Mouse (Mus musculus) MEL (cell line): ENCODE data around the gene Notch4. TPM values are rescaled to one million over a fixed set of nuclear protein-coding genes. Genes with fewer than 3 reads are reported as not detected.

ENCODE experiments used
- DNase-seq: peaks from one replicate; pipeline ENCODE4 v3.0.0; 2011; ENCODE audit warnings: low read depth, low spot score
- H3K27ac ChIP-seq: 2 replicates; pipeline ENCODE4 v1.5.1; 2012; ENCODE audit warnings: low read depth, mild to moderate bottlenecking, control low read depth, low read length, moderate library complexity; ENCODE audit not compliant: control insufficient read depth
- H3K27me3 ChIP-seq, 2 experiments: fragments of 150-350 bp in 1 of 2; sonication (generic) in 1 of 2; 2 replicates each; pipeline ENCODE4 v1.6.1; 2012; ENCODE audit warnings: low read length in 2 of 2, mild to moderate bottlenecking in 2 of 2, improper control_type of control experiment in 1 of 2, moderate library complexity in 1 of 2; ENCODE audit not compliant: insufficient read depth in 2 of 2, control insufficient read depth in 1 of 2
- H3K36me3 ChIP-seq, 2 experiments: 2 replicates each; pipeline ENCODE4 v1.6.1; 2012 to 2014; ENCODE audit warnings: low read length in 2 of 2, improper control_type of control experiment in 1 of 2, inconsistent platforms in 1 of 2, mild to moderate bottlenecking in 1 of 2; ENCODE audit not compliant: insufficient read depth in 2 of 2, control insufficient read depth in 1 of 2
- H3K4me1 ChIP-seq, 2 experiments: fragments of 150-350 bp in 1 of 2; sonication (generic) in 1 of 2; 2 replicates each; pipeline ENCODE4 v1.6.1; 2012; ENCODE audit warnings: low read length in 2 of 2, improper control_type of control experiment in 1 of 2, mild to moderate bottlenecking in 1 of 2; ENCODE audit not compliant: insufficient read depth in 2 of 2, control insufficient read depth in 1 of 2
- H3K4me3 ChIP-seq, 2 experiments: fragments of 150-350 bp in 1 of 2; sonication (generic) in 1 of 2; 2 replicates each; pipeline ENCODE4 v1.5.1; 2012; ENCODE audit warnings: low read depth in 2 of 2, low read length in 2 of 2, mild to moderate bottlenecking in 2 of 2, moderate library complexity in 2 of 2, control low read depth in 1 of 2, improper control_type of control experiment in 1 of 2; ENCODE audit not compliant: control insufficient read depth in 1 of 2, insufficient read depth in 1 of 2
- H3K79me2 ChIP-seq: 2 replicates; pipeline ENCODE4 v1.6.1; 2012; ENCODE audit warnings: mild to moderate bottlenecking, low read length, moderate library complexity; ENCODE audit not compliant: control insufficient read depth, poor library complexity, insufficient read depth
- H3K9ac ChIP-seq: 2 replicates; pipeline ENCODE4 v1.6.1; 2012; ENCODE audit warnings: low read depth, mild to moderate bottlenecking, control low read depth, low read length, moderate library complexity; ENCODE audit not compliant: control insufficient read depth, poor library complexity, severe bottlenecking
- H3K9me3 ChIP-seq: fragments of 150-350 bp; sonication (generic); replicated peaks from 2 replicates; pipeline ENCODE4 v1.6.1; 2012; ENCODE audit warnings: mild to moderate bottlenecking, low read length, improper control_type of control experiment, moderate library complexity; ENCODE audit not compliant: insufficient read depth
- BHLHE40 ChIP-seq: IDR thresholded peaks from 2 replicates; pipeline ENCODE4 v1.6.1; 2012; ENCODE audit warnings: low read depth, mild to moderate bottlenecking, inconsistent platforms, low read length, improper control_type of control experiment, borderline replicate concordance
- CHD1 ChIP-seq: IDR thresholded peaks from 2 replicates; pipeline ENCODE4 v1.6.1; 2012; ENCODE audit warnings: low read depth, mild to moderate bottlenecking, inconsistent platforms, low read length, improper control_type of control experiment
- CHD2 ChIP-seq: IDR thresholded peaks from 2 replicates; pipeline ENCODE4 v1.6.1; 2011; ENCODE audit warnings: low read length, improper control_type of control experiment
- E2F4 ChIP-seq: IDR thresholded peaks from 2 replicates; pipeline ENCODE4 v1.6.1; 2011; ENCODE audit warnings: low read depth, low read length, improper control_type of control experiment, borderline replicate concordance
- ELF1 ChIP-seq: IDR thresholded peaks from 2 replicates; pipeline ENCODE4 v1.6.1; 2014; ENCODE audit warnings: low read depth, mild to moderate bottlenecking, inconsistent platforms, low read length, improper control_type of control experiment, moderate library complexity
- EP300 ChIP-seq, 2 experiments: IDR thresholded peaks; 2 replicates each; pipeline ENCODE4 v1.6.1; 2011; ENCODE audit warnings: improper control_type of control experiment in 2 of 2, low read length in 2 of 2, low read depth in 1 of 2, mild to moderate bottlenecking in 1 of 2
- ETS1 ChIP-seq: IDR thresholded peaks from 2 replicates; pipeline ENCODE4 v1.6.1; 2012; ENCODE audit warnings: low read depth, mild to moderate bottlenecking, inconsistent platforms, low read length, improper control_type of control experiment, moderate library complexity
- GABPA ChIP-seq: IDR thresholded peaks from 2 replicates; pipeline ENCODE4 v1.6.1; 2012; ENCODE audit warnings: low read depth, mild to moderate bottlenecking, inconsistent platforms, low read length, improper control_type of control experiment, moderate library complexity
- GATA1 ChIP-seq: IDR thresholded peaks from 2 replicates; pipeline ENCODE4 v1.6.1; 2011; ENCODE audit warnings: low read depth, low read length, improper control_type of control experiment
- HCFC1 ChIP-seq: IDR thresholded peaks from 2 replicates; pipeline ENCODE4 v1.6.1; 2012; ENCODE audit warnings: low read depth, mild to moderate bottlenecking, inconsistent platforms, low read length, improper control_type of control experiment, moderate library complexity
- JUND ChIP-seq: IDR thresholded peaks from 2 replicates; pipeline ENCODE4 v1.6.1; 2011; ENCODE audit warnings: low read depth, mild to moderate bottlenecking, improper control_type of control experiment, low read length
- KAT2A ChIP-seq: conservative IDR thresholded peaks from 2 replicates; pipeline ENCODE4 v1.6.1; 2012; ENCODE audit warnings: low read depth, low read length, improper control_type of control experiment, inconsistent platforms
- MAFK ChIP-seq: IDR thresholded peaks from 2 replicates; pipeline ENCODE4 v1.6.1; 2011; ENCODE audit warnings: low read depth, mild to moderate bottlenecking, low read length, improper control_type of control experiment, borderline replicate concordance
- MAZ ChIP-seq: IDR thresholded peaks from 2 replicates; pipeline ENCODE4 v1.6.1; 2012; ENCODE audit warnings: low read depth, mild to moderate bottlenecking, inconsistent platforms, low read length, improper control_type of control experiment
- MEF2A ChIP-seq: IDR thresholded peaks from 2 replicates; pipeline ENCODE4 v1.6.1; 2014; ENCODE audit warnings: low read depth, mild to moderate bottlenecking, inconsistent platforms, low read length, improper control_type of control experiment; ENCODE audit not compliant: poor library complexity, insufficient replicate concordance, severe bottlenecking; ENCODE audit errors: extremely low read depth
- MXI1 ChIP-seq: IDR thresholded peaks from 2 replicates; pipeline ENCODE4 v1.6.1; 2011; ENCODE audit warnings: mild to moderate bottlenecking, low read depth, low read length, improper control_type of control experiment
- MYB ChIP-seq: IDR thresholded peaks from 2 replicates; pipeline ENCODE4 v1.6.1; 2011; ENCODE audit warnings: mild to moderate bottlenecking, low read depth, low read length, improper control_type of control experiment
- MYC ChIP-seq: IDR thresholded peaks from 2 replicates; pipeline ENCODE4 v1.6.1; 2011; ENCODE audit warnings: low read depth, mild to moderate bottlenecking, low read length, improper control_type of control experiment, moderate library complexity
- NELFE ChIP-seq: IDR thresholded peaks from 2 replicates; pipeline ENCODE4 v1.6.1; 2011; ENCODE audit warnings: low read depth, low read length, improper control_type of control experiment
- POLR2A ChIP-seq, 2 experiments: IDR thresholded peaks; 2 replicates each; pipeline ENCODE4 v1.6.1; 2011 to 2012; ENCODE audit warnings: low read length in 2 of 2, mild to moderate bottlenecking in 2 of 2, control low read depth in 1 of 2, improper control_type of control experiment in 1 of 2, low read depth in 1 of 2, moderate library complexity in 1 of 2; ENCODE audit not compliant: control insufficient read depth in 1 of 2, insufficient read depth in 1 of 2, poor library complexity in 1 of 2
- POLR2AphosphoS2 ChIP-seq: IDR thresholded peaks from 2 replicates; pipeline ENCODE4 v1.6.1; 2011; ENCODE audit warnings: low read length, improper control_type of control experiment
- POLR2AphosphoS5 ChIP-seq: IDR thresholded peaks from 2 replicates; pipeline ENCODE4 v1.6.1; 2012; ENCODE audit warnings: low read depth, borderline replicate concordance, mild to moderate bottlenecking, inconsistent platforms, low read length, moderate library complexity, mixed read lengths
- RAD21 ChIP-seq: IDR thresholded peaks from 2 replicates; pipeline ENCODE4 v1.6.1; 2011; ENCODE audit warnings: mild to moderate bottlenecking, low read depth, low read length, improper control_type of control experiment
- SIN3A ChIP-seq: IDR thresholded peaks from 2 replicates; pipeline ENCODE4 v1.6.1; 2012; ENCODE audit warnings: low read length, improper control_type of control experiment, inconsistent platforms
- TAL1 ChIP-seq: IDR thresholded peaks from 2 replicates; pipeline ENCODE4 v1.6.1; 2012; ENCODE audit warnings: mild to moderate bottlenecking, inconsistent platforms, low read length, moderate library complexity, mixed read lengths
- TBP ChIP-seq: IDR thresholded peaks from 2 replicates; pipeline ENCODE4 v1.8.0; 2011; ENCODE audit warnings: low read depth, low read length, improper control_type of control experiment
- TCF12 ChIP-seq: IDR thresholded peaks from 2 replicates; pipeline ENCODE4 v1.6.1; 2014; ENCODE audit warnings: low read depth, mild to moderate bottlenecking, inconsistent platforms, low read length, improper control_type of control experiment, moderate library complexity
- UBTF ChIP-seq: IDR thresholded peaks from 2 replicates; pipeline ENCODE4 v1.6.1; 2012; ENCODE audit warnings: low read depth, mild to moderate bottlenecking, inconsistent platforms, low read length, improper control_type of control experiment, moderate library complexity, borderline replicate concordance; ENCODE audit not compliant: insufficient read depth
- USF1 ChIP-seq: IDR thresholded peaks from 2 replicates; pipeline ENCODE4 v1.6.1; 2014; ENCODE audit warnings: low read depth, mild to moderate bottlenecking, inconsistent platforms, low read length, improper control_type of control experiment, moderate library complexity
- USF2 ChIP-seq, 2 experiments: IDR thresholded peaks; 2 replicates each; pipeline ENCODE4 v1.6.1; 2011 to 2012; ENCODE audit warnings: improper control_type of control experiment in 2 of 2, low read length in 2 of 2, borderline replicate concordance in 1 of 2, inconsistent platforms in 1 of 2, low read depth in 1 of 2, mild to moderate bottlenecking in 1 of 2; ENCODE audit not compliant: insufficient read depth in 1 of 2
- ZC3H11A ChIP-seq: IDR thresholded peaks from 2 replicates; pipeline ENCODE4 v1.6.1; 2012; ENCODE audit warnings: low read depth, mild to moderate bottlenecking, inconsistent platforms, low read length, improper control_type of control experiment
- ZKSCAN1 ChIP-seq: IDR thresholded peaks from 2 replicates; pipeline ENCODE4 v1.6.1; 2012; ENCODE audit warnings: low read depth, mild to moderate bottlenecking, inconsistent platforms, low read length, improper control_type of control experiment, moderate library complexity
- ZMIZ1 ChIP-seq: IDR thresholded peaks from 2 replicates; pipeline ENCODE4 v1.6.1; 2012; ENCODE audit warnings: low read depth, mild to moderate bottlenecking, inconsistent platforms, low read length, improper control_type of control experiment, moderate library complexity
- ZNF384 ChIP-seq: IDR thresholded peaks from 2 replicates; pipeline ENCODE4 v1.6.1; 2012; ENCODE audit warnings: low read depth, mild to moderate bottlenecking, inconsistent platforms, low read length, improper control_type of control experiment
- polyA plus RNA-seq, 2 experiments: library from polyadenylated mRNA; stranded (reverse) in 1 of 2; unstranded in 1 of 2; fragments of >175 nt in 1 of 2; fragments of >200 nt in 1 of 2; gene quantifications; 2 replicates each; pipeline versions ENCODE4 v1.2.1 to v1.2.4; 2012; ENCODE audit warnings: low replicate concordance in 2 of 2, low read depth in 1 of 2; ENCODE audit not compliant: insufficient read length in 2 of 2, insufficient read depth in 1 of 2, missing spikeins in 1 of 2
- total RNA-seq: library from RNA; depleted of rRNA; stranded (reverse); fragments of 300-350 nt; gene quantifications from 2 replicates; pipeline ENCODE4 v1.2.3, GENCODE M21; 2012

Notch4 gene
- total and polyA plus RNA-seq, 3 experiments: 0.15 to 21.9 (median 0.33) TPM

- no peak for TF ChIP-seq TCF12
These were observed 22.8 kb downstream of the Notch4 start (continued) for GRCm38 (mm10) chr17:34586796-34587422.

- Histone ChIP-seq H3K9ac (peak overlapping the region; percentile 92), H3K27ac (peak overlapping the region; percentile 73), H3K4me3 (peak overlapping the region; percentile 92 to 99), H3K27me3 (no peaks in the 10 kb centered on the region), H3K36me3 (peaks cover 0 to 27% of the 10 kb centered on the region in 2 experiments; a peak in 2 of 4 replicates), H3K4me1 (peaks cover 11 to 35% of the 10 kb centered on the region in 2 experiments), H3K79me2 (peaks cover 11% of the 10 kb centered on the region; the same call in 1 of the 2 replicates), H3K9me3 (no peaks in the 10 kb centered on the region)
- DNase-seq: peak; percentile 95
- no peak for TF ChIP-seq MEF2A
- TF ChIP-seq E2F4: no peak
- no peak for TF ChIP-seq UBTF
- TF ChIP-seq ZMIZ1: peak; percentile 89
- TF ChIP-seq HCFC1: peak; percentile 53
- TF ChIP-seq NELFE: peak; percentile 94
- no peak for TF ChIP-seq RAD21
- no peak for TF ChIP-seq MYB
- TF ChIP-seq POLR2AphosphoS5: no peak
- TF ChIP-seq MXI1: no peak; the same call in 1 of the 2 replicates
- TF ChIP-seq MAFK: no peak
- TF ChIP-seq ZC3H11A: 0 out of 2 replicates have a peak, but pooled peaks have one; percentile 7
- no peak for TF ChIP-seq MYC
- no peak for TF ChIP-seq GATA1
- peak; percentile 21; the same call in 1 of the 2 replicates for TF ChIP-seq SIN3A
- no peak for TF ChIP-seq GABPA
- TF ChIP-seq ZKSCAN1: no peak
- peak; percentile 72 for TF ChIP-seq POLR2AphosphoS2
- TF ChIP-seq TCF12: peak; percentile 46; the same call in 1 of the 2 replicates
- no peak for TF ChIP-seq JUND
- TF ChIP-seq ELF1: no peak
- TF ChIP-seq ZNF384: no peak
- TF ChIP-seq POLR2A (IDR thresholded peaks at IDR 0.05; ENCODE audit: control insufficient read depth in 1 of 2, insufficient read depth in 1 of 2, low read depth in 1 of 2, low read length in 2 of 2, poor library complexity in 1 of 2): peak; percentile 67 to 87
- no peak for TF ChIP-seq USF1
- TF ChIP-seq CHD1: no peak
- TF ChIP-seq BHLHE40: no peak
- peak; percentile 45 for TF ChIP-seq TBP
- peak; percentile 39; the same call in 1 of the 2 replicates for TF ChIP-seq MAZ
- TF ChIP-seq KAT2A: no peak; the same call in 1 of the 2 replicates
- no peak for TF ChIP-seq TAL1
- no peak for TF ChIP-seq CHD2
- TF ChIP-seq USF2 (IDR thresholded peaks at IDR 0.05; ENCODE audit: borderline replicate concordance in 1 of 2, insufficient read depth in 1 of 2, low read depth in 1 of 2, low read length in 2 of 2): no peak
- TF ChIP-seq ETS1: no peak
- TF ChIP-seq EP300 (IDR thresholded peaks at IDR 0.05; ENCODE audit: low read depth in 1 of 2, low read length in 2 of 2): peak in 1 of 2 experiments; percentile 19; a peak in 1 of 4 replicates
These were observed 23.3 kb downstream of the Notch4 start for GRCm38 (mm10) chr17:34587423-34587811.
